ENCODE assay signal across 11 mouse cellular contexts in the genomic region with DNA sequence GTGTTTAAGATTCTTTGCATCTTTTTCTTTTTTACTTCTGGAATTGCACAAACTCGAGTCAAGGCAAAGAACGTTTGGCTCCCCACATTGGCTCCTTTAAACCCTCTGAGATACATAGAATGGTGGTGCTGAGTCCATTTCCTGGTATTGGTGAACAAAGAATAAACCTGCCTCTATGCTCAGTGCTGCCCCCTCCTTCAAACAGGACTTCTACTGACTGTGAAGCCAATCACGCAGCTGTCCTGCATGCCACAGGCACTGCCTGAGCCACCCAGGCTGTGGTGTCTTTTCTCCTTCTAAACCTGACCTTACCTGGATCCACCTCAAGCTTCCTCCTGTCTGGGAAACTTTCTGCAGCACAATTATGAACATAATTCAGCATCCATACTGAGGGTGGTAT.
DNase-seq lines count a peak whose midpoint lies in the region; ATAC-seq and TF ChIP-seq lines count a peak whose summit lies in the region.
"Had no signal": no experiment of that assay in that cellular context is flagged by ENCODE, and none has a peak within 500 bp of the region (broad histone marks: within the 10 kb centered on the region; RNA-seq: fewer than 3 reads in every experiment).

No protein-coding gene starts in this region.

- no peaks in the 10 kb centered on the region for H3K9me3 ChIP-seq in hindbrain, postnatal 0 days (ENCODE audit: low read length)
- no peaks in the 10 kb centered on the region for H3K9me3 ChIP-seq in hindbrain, embryonic 11.5 days (ENCODE audit: control insufficient read depth, low read length)
- H3K9me3 ChIP-seq: liver, embryonic 13.5 days had no signal

- H3K4me2 ChIP-seq in hindbrain, postnatal 0 days (ENCODE audit: low read depth, low read length): no peak overlapping the region
- H3K4me2 ChIP-seq in hindbrain, embryonic 11.5 days (replicated peaks; ENCODE audit: low read depth, low read length): no peak overlapping the region
- H3K4me2 ChIP-seq: liver, embryonic 13.5 days had no signal

- 65% methylated on average over 3 of the region's 3 CpGs for WGBS in hindbrain, postnatal 0 days
- 63% methylated on average over 3 of the region's 3 CpGs for WGBS in hindbrain, embryonic 11.5 days

- H3K4me3 ChIP-seq in hindbrain, postnatal 0 days (ENCODE audit: low read length): no peak overlapping the region
- H3K4me3 ChIP-seq in hindbrain, embryonic 11.5 days (ENCODE audit: low read depth, low read length): no peak overlapping the region
- H3K4me3 ChIP-seq: liver, embryonic 13.5 days had no signal

- no peak overlapping the region for H3K9ac ChIP-seq in hindbrain, postnatal 0 days (replicated peaks; ENCODE audit: low read length)
- H3K9ac ChIP-seq in hindbrain, embryonic 11.5 days (ENCODE audit: low read depth, low read length): no peak overlapping the region
- H3K9ac ChIP-seq: liver, embryonic 13.5 days had no signal

- TF ChIP-seq CTCF in hindbrain, postnatal 0 days (IDR thresholded peaks at IDR 0.05; ENCODE audit: low read depth): peak; percentile 24

- no peak for ATAC-seq in hindbrain, postnatal 0 days
- no peak for ATAC-seq in hindbrain, embryonic 11.5 days (ENCODE audit: low FRiP score)
- ATAC-seq in common myeloid progenitor, adult 5-6 weeks (replicated peaks; ENCODE audit: low read depth, poor library complexity, severe bottlenecking): 0 out of 2 replicates have a peak, but pooled peaks have one; percentile 25

- H3K27ac ChIP-seq in hindbrain, postnatal 0 days: no peak overlapping the region
- no peak overlapping the region for H3K27ac ChIP-seq in hindbrain, embryonic 11.5 days (ENCODE audit: low read depth, low read length)
- H3K27ac ChIP-seq: liver, embryonic 13.5 days had no signal

- no peaks in the 10 kb centered on the region for H3K4me1 ChIP-seq in hindbrain, postnatal 0 days (ENCODE audit: insufficient read depth, low read length)
- H3K4me1 ChIP-seq in hindbrain, embryonic 11.5 days (replicated peaks; ENCODE audit: control insufficient read depth, insufficient read depth, low read length): no peaks in the 10 kb centered on the region
- H3K4me1 ChIP-seq: liver, embryonic 13.5 days had no signal

- DNase-seq in hindbrain, postnatal 0 days (ENCODE audit: low spot score): no peak
- no peak for DNase-seq in hindbrain, embryonic 11.5 days (ENCODE audit: low spot score)
- DNase-seq in thymus, postnatal 14 days: peak; percentile 12
- no peak for DNase-seq in thymus, postnatal 0 days (ENCODE audit: low spot score)
- DNase-seq in splenic B cell, adult 2 months (ENCODE audit: low read depth, low spot score): peak; percentile 14
- DNase-seq in left cerebral cortex, postnatal 36 days (ENCODE audit: low spot score in 2 of 2): no peak
- DNase-seq: cerebellum, adult 8-10 months; kidney, adult 11 months; liver, embryonic 13.5 days; right cerebral cortex, postnatal 14 days had no signal

- no peaks in the 10 kb centered on the region for H3K36me3 ChIP-seq in hindbrain, postnatal 0 days (ENCODE audit: insufficient read depth, low read length)
- H3K36me3 ChIP-seq in hindbrain, embryonic 11.5 days (ENCODE audit: control insufficient read depth, insufficient read depth, low read length): no peaks in the 10 kb centered on the region
- no peaks in the 10 kb centered on the region for H3K36me3 ChIP-seq in splenic B cell, adult 2 months (ENCODE audit: control insufficient read depth, insufficient read depth, low read length, poor library complexity, severe bottlenecking)
- H3K36me3 ChIP-seq: liver, embryonic 13.5 days had no signal

- no peaks in the 10 kb centered on the region for H3K27me3 ChIP-seq in hindbrain, postnatal 0 days (ENCODE audit: insufficient read depth, low read length)
- H3K27me3 ChIP-seq in hindbrain, embryonic 11.5 days (ENCODE audit: control insufficient read depth, insufficient read depth, low read length): no peaks in the 10 kb centered on the region
- no peaks in the 10 kb centered on the region for H3K27me3 ChIP-seq in splenic B cell, adult 2 months (ENCODE audit: control insufficient read depth, insufficient read depth, low read length, poor library complexity, severe bottlenecking)
- H3K27me3 ChIP-seq: liver, embryonic 13.5 days had no signal

- intact Hi-C loops in left cerebral cortex, postnatal 36 days (cut with DNase I): no loop called here

Comparison
In these comparisons a context has a peak if more than half of its experiments do, and no peak if none do; other contexts are left out.
1. DNase-seq: peak in thymus, postnatal 14 days (single experiment) and splenic B cell, adult 2 months (single experiment); none in hindbrain, postnatal 0 days (single experiment), hindbrain, embryonic 11.5 days (single experiment), thymus, postnatal 0 days (single experiment) and left cerebral cortex, postnatal 36 days (0 of 2).